10 mouse cellular contexts compared by ENCODE assay signal in genomic region chr9:65603401-65604102, GRCm38 (mm10). TPM values are rescaled to one million over a fixed set of nuclear protein-coding genes. Genes with fewer than 3 reads are reported as not detected.
DNase-seq lines count a peak whose midpoint lies in the region; ATAC-seq and TF ChIP-seq lines count a peak whose summit lies in the region.
"Had no signal": no experiment of that assay in that cellular context is flagged by ENCODE, and none has a peak within 500 bp of the region (broad histone marks: within the 10 kb centered on the region; RNA-seq: fewer than 3 reads in every experiment).

No protein-coding gene starts in this region.

- no peak for ATAC-seq in lung, embryonic 14.5 days (ENCODE audit: insufficient read depth)

- H3K4me1 ChIP-seq in lung, embryonic 14.5 days (ENCODE audit: insufficient read depth): no peaks in the 10 kb centered on the region
- H3K4me1 ChIP-seq in cortical plate, adult 2 months (ENCODE audit: control insufficient read depth, insufficient read depth, low read length): no peaks in the 10 kb centered on the region

- intact Hi-C loops in gastrocnemius, adult 2 months (cut with DNase I): no loop called here

- no peaks in the 10 kb centered on the region for H3K36me3 ChIP-seq in lung, embryonic 14.5 days (ENCODE audit: insufficient read depth)
- H3K36me3 ChIP-seq: heart, embryonic 15.5 days had no signal

- H3K9ac ChIP-seq in lung, embryonic 14.5 days: no peak overlapping the region
- H3K9ac ChIP-seq: heart, embryonic 15.5 days had no signal

- H3K27ac ChIP-seq in gastrocnemius, adult 2 months: no peak overlapping the region
- no peak overlapping the region for H3K27ac ChIP-seq in lung, embryonic 14.5 days (ENCODE audit: low read depth)
- H3K27ac ChIP-seq in cortical plate, adult 2 months (ENCODE audit: insufficient read depth, low read length): no peak overlapping the region
- H3K27ac ChIP-seq: heart, embryonic 15.5 days had no signal

- TF ChIP-seq CTCF in gastrocnemius, adult 2 months (IDR thresholded peaks at IDR 0.05): peak; percentile 59
- peak; percentile 55 for TF ChIP-seq CTCF in lung, embryonic 14.5 days (IDR thresholded peaks at IDR 0.05; ENCODE audit: low read depth)
- TF ChIP-seq CTCF in cortical plate, adult 2 months (IDR thresholded peaks at IDR 0.05; ENCODE audit: extremely low read depth, insufficient read depth, low read length): peak; percentile 21; the same call in 1 of the 2 replicates

- H3K4me2 ChIP-seq in lung, embryonic 14.5 days: no peak overlapping the region
- H3K4me2 ChIP-seq: heart, embryonic 15.5 days had no signal

- H3K9me3 ChIP-seq in lung, embryonic 14.5 days (ENCODE audit: low read depth, low read length): no peaks in the 10 kb centered on the region
- H3K9me3 ChIP-seq: heart, embryonic 15.5 days had no signal

- DNase-seq in gastrocnemius, adult 2 months: no peak
- DNase-seq in gastrocnemius, adult 18-20 months (ENCODE audit: low spot score): no peak
- peak; percentile 44 for DNase-seq in lung, embryonic 14.5 days
- no peak for DNase-seq in lung, postnatal 25 days (ENCODE audit: low spot score)
- DNase-seq in retina, postnatal 1 day: peak; percentile 52
- no peak for DNase-seq in ovary, adult 18-20 months (ENCODE audit: low spot score)
- DNase-seq in spleen, postnatal 36 days (ENCODE audit: low spot score in 2 of 2): no peak

- no peaks in the 10 kb centered on the region for H3K27me3 ChIP-seq in lung, embryonic 14.5 days (ENCODE audit: insufficient read depth, low read length)
- H3K27me3 ChIP-seq: heart, embryonic 15.5 days had no signal

- TF ChIP-seq POLR2A in cortical plate, adult 2 months (IDR thresholded peaks at IDR 0.05; ENCODE audit: extremely low read depth, insufficient read depth, low read length): no peak

- WGBS in lung, embryonic 14.5 days: 49% methylated on average over 8 of the region's 8 CpGs

- H3K4me3 ChIP-seq in gastrocnemius, adult 2 months: no peak overlapping the region
- H3K4me3 ChIP-seq in lung, embryonic 14.5 days (ENCODE audit: low read depth, low read length): no peak overlapping the region
- H3K4me3 ChIP-seq in cortical plate, adult 2 months (ENCODE audit: insufficient read depth, low read length): no peak overlapping the region
- H3K4me3 ChIP-seq: heart, embryonic 15.5 days; myocyte had no signal

RNA-seq across cellular contexts. Expression of gene Pif1, which starts 16.6 kb away (rescaled TPM):
- total RNA-seq in gastrocnemius, adult 2 months (2021): not detected
- not detected for total RNA-seq in gastrocnemius, adult 18-20 months (2021)
- 16.1 and 18.4 TPM in 2 replicates for polyA plus RNA-seq in lung, embryonic 14.5 days (2014; fragmentation: Nextera tagmentation; extraction: Ambion mirVana)
- polyA plus RNA-seq in cortical plate, adult 2 months (2012; rRNA removed): 0.11 and 0.23 TPM in 2 replicates

RNA-seq across cellular contexts. Expression of gene Plekho2, which starts 23.7 kb away (rescaled TPM):
- 1 to 10 TPM; 4.4 to 4.5 TPM for total RNA-seq in gastrocnemius, adult 2 months (2021)
- 1 to 10 TPM; 2.2 to 5.4 TPM for total RNA-seq in gastrocnemius, adult 18-20 months (2021)
- 20.9 and 21.8 TPM in 2 replicates for polyA plus RNA-seq in lung, embryonic 14.5 days (2014; fragmentation: Nextera tagmentation; extraction: Ambion mirVana)
- polyA plus RNA-seq in cortical plate, adult 2 months (2012; rRNA removed): 15.3 and 15.4 TPM in 2 replicates

RNA-seq across cellular contexts. Expression of gene Rbpms2, which starts 25.9 kb away (rescaled TPM):
- total RNA-seq in gastrocnemius, adult 2 months (2021): 1 to 10 TPM in 1 of 2 experiments, under 1 TPM in 1; 0.99 to 1.8 TPM
- total RNA-seq in gastrocnemius, adult 18-20 months (2021): 1 to 10 TPM; 1.5 to 2.3 TPM
- polyA plus RNA-seq in lung, embryonic 14.5 days (2014; fragmentation: Nextera tagmentation; extraction: Ambion mirVana): 20.3 and 25.3 TPM in 2 replicates
- polyA plus RNA-seq in cortical plate, adult 2 months (2012; rRNA removed): 4.0 and 4.9 TPM in 2 replicates

Comparison
In these comparisons a context has a peak if more than half of its experiments do, and no peak if none do; other contexts are left out.
1. DNase-seq: peak in lung, embryonic 14.5 days (single experiment) and retina, postnatal 1 day (single experiment); none in gastrocnemius, adult 2 months (single experiment), gastrocnemius, adult 18-20 months (single experiment), lung, postnatal 25 days (single experiment), ovary, adult 18-20 months (single experiment) and spleen, postnatal 36 days (0 of 2).
2. Peak in every context shown above with its lines, with median percentiles within 50 percentile points of each other: CTCF ChIP-seq.